Mouse (Mus musculus): Measurements from ENCODE around the gene Sgms1.

Sgms1 gene

GRCm38 (mm10) chr19:32383738-32384137 lies 5.8 kb downstream of the Sgms1 start:
- DNase-seq (ENCODE audit: low spot score in 2 of 2), result no peak

- no peak for DNase-seq (ENCODE audit: low spot score in 2 of 2)
Observed at GRCm38 (mm10) chr19:32381511-32381961, 8.0 kb downstream of the Sgms1 start.

- DNase-seq (ENCODE audit: low spot score in 2 of 2), result no peak
Observed at GRCm38 (mm10) chr19:32380748-32381147, 8.8 kb downstream of the Sgms1 start.

GRCm38 (mm10) chr19:32379239-32379920 lies 10.1 kb downstream of the Sgms1 start:
- DNase-seq (ENCODE audit: low spot score in 2 of 2), result no peak

- DNase-seq (ENCODE audit: low spot score in 2 of 2), result no peak
Observed at GRCm38 (mm10) chr19:32378581-32378980, 10.9 kb downstream of the Sgms1 start.

GRCm38 (mm10) chr19:32377701-32378325 lies 11.7 kb downstream of the Sgms1 start:
- DNase-seq (ENCODE audit: low spot score in 2 of 2), result no peak

- no peak for DNase-seq (ENCODE audit: low spot score in 2 of 2)
Observed at GRCm38 (mm10) chr19:32376886-32377535, 12.5 kb downstream of the Sgms1 start.

- no peak for DNase-seq (ENCODE audit: low spot score in 2 of 2)
Observed at GRCm38 (mm10) chr19:32376054-32376453, 13.5 kb downstream of the Sgms1 start.

- DNase-seq (ENCODE audit: low spot score in 2 of 2), result no peak
Observed at GRCm38 (mm10) chr19:32375473-32375985, 14.0 kb downstream of the Sgms1 start.

- no peak for DNase-seq (ENCODE audit: low spot score in 2 of 2)
Observed at GRCm38 (mm10) chr19:32374751-32375150, 14.8 kb downstream of the Sgms1 start.

GRCm38 (mm10) chr19:32373865-32374655 lies 15.5 kb downstream of the Sgms1 start:
- no peak for DNase-seq (ENCODE audit: low spot score in 2 of 2)

GRCm38 (mm10) chr19:32372373-32372772 lies 17.1 kb downstream of the Sgms1 start:
- DNase-seq (ENCODE audit: low spot score in 2 of 2), result no peak

- DNase-seq (ENCODE audit: low spot score in 2 of 2), result no peak
Observed at GRCm38 (mm10) chr19:32367333-32367732, 22.2 kb downstream of the Sgms1 start.

- DNase-seq (ENCODE audit: low spot score in 2 of 2), result no peak
Observed at GRCm38 (mm10) chr19:32366406-32366805, 23.1 kb downstream of the Sgms1 start.

- DNase-seq (ENCODE audit: low spot score in 2 of 2), result peak; percentile 44 to 54
Observed at GRCm38 (mm10) chr19:32365111-32365510, 24.4 kb downstream of the Sgms1 start.

- DNase-seq (ENCODE audit: low spot score in 2 of 2), result no peak
Observed at GRCm38 (mm10) chr19:32363587-32363986, 25.9 kb downstream of the Sgms1 start.

GRCm38 (mm10) chr19:32362520-32362919 lies 27.0 kb downstream of the Sgms1 start:
- DNase-seq (ENCODE audit: low spot score in 2 of 2), result no peak

GRCm38 (mm10) chr19:32360989-32361698 lies 28.4 kb downstream of the Sgms1 start:
- DNase-seq (ENCODE audit: low spot score in 2 of 2), result no peak

- DNase-seq (ENCODE audit: low spot score in 2 of 2), result no peak
Observed at GRCm38 (mm10) chr19:32360546-32360945, 29.0 kb downstream of the Sgms1 start.

GRCm38 (mm10) chr19:32358699-32359517 lies 30.6 kb downstream of the Sgms1 start:
- no peak for DNase-seq (ENCODE audit: low spot score in 2 of 2)

Data from frontal cortex, postnatal 25 days (tissue).